Mouse (Mus musculus): Measurements from ENCODE around the gene Wdr18. TPM values are rescaled to one million over a fixed set of nuclear protein-coding genes. Genes with fewer than 3 reads are reported as not detected.

Gene Wdr18
- 6.9 TPM for polyA plus RNA-seq (2015; fragmentation: Illumina TruSeq; extraction: RNeasy Lipid Tissue Mini Kit (QIAGEN cat#74804); ENCODE audit: insufficient read depth, low read depth, low replicate concordance)

DNA sequence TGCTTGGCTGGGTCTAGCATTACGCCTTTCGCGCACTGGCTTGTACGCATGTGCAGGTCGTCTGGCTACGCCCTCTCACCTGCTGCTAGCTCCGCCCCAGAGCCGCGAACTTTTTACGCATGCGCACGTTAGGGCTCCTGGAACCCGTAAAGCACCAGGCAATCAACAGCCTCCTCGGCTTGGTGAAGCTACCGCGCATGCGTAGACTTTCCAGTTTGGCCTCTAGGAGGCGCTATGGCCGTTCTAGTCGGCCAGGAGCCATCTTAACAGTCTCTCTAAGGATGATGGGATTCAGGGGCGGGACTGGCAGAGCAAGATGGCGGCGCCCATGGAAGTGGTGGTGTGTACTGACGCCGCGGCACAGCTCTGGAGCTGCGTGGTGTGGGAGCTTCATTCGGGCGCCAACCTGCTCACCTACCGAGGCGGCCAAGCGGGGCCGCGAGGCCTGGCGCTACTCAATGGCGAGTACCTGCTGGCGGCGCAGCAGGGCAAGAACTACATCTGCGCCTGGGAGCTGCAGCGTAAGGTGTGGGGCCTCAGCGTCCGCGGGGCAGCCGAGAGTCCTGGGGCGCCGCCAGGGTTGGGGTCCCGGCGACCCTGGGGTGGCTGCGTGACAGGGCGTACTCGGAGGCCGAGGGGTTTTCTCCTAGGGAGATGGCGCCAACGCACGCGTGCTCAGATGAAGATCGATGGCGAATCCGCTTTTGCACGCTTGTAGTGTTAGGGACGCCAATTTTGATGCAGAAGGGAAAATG, at the start of gene Wdr18:
TSS of gene Wdr18 (plus strand) at position 306 of the 755 bp plus-strand sequence.

GRCm38 (mm10) chr10:79910556-79910955, 49.4 kb upstream of the Wdr18 start, which contains the start of gene Gm26602:
Gene Gm26602 (plus strand): TSS chr10:79910856.

GRCm38 (mm10) chr10:79916808-79917531, 43.0 kb upstream of the Wdr18 start, which contains the start of gene Kiss1r:
Gene Kiss1r (plus strand): TSS chr10:79916971.

DNA sequence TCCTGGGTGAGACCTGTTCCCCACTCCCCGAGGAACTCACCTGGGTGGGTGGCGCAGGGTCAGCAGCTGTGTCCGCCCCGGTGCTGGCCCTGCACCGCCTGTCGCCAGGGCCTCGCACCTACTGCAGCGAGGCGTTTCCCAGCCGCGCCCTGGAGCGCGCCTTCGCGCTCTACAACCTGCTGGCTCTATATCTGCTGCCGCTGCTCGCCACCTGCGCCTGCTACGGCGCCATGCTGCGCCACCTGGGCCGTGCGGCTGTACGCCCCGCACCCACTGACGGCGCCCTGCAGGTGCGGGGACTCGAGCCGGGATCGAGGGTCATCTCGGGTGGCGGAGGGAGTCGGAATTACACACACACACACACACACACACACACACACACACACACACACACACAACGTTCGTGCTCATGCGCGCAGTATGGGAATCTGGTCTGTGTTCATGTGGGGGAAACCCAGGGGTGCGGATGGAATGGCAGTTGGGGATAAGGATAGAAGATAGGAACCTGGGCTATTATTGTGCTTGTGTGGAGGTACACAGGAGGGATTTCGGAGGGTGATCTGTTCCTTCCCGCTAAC, 38.9 kb upstream of the Wdr18 start, which contains the start of gene R3hdm4:
TSS of gene R3hdm4 (minus strand) at position 251 of the 578 bp plus-strand sequence.

GRCm38 (mm10) chr10:79926491-79927323, 33.2 kb upstream of the Wdr18 start, which contains the start of gene Arid3a:
Gene Arid3a (plus strand): TSS chr10:79927043.

DNA sequence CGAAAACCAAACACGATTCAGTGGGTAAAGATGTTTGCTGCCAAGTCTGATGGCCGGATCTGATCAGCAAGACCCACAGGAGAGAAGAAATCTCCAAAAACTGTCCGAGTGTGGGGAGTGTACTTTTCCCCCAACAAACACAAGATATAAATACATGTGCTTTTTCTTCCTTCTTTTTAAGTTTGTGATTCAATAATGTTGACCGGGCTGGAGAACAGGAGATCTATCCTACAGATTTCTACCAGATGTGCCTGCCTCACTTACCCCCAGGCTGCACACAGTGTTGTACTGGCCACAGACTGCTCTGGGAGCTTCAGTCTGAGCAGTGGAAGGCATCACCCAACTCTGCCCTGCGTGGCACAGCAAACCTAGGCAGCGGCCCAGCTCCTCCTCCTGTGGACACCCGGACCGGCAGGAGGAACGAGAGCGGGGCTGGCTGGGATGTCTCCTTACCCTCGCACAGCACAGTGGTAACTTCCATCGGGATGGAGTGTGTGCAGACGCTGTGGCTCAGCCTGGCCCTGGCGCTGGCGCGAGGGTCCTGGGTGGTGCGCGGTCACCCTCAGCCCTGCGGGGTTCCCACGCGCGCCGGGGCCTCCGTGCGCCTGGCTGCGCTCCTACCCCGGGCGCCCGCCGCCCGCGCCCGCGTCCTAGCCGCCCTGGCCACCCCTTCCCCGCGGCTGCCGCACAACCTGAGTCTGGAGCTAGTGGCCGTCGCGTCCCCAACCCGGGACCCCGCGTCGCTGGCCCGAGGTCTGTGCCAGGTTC, 10.6 kb downstream of the Wdr18 start, which contains the start of gene Grin3b:
TSS of gene Grin3b (plus strand) at position 301 of the 768 bp plus-strand sequence.

GRCm38 (mm10) chr10:79984195-79984816, 24.4 kb downstream of the Wdr18 start, which contains the start of gene Tmem259:
Gene Tmem259 (minus strand): TSS chr10:79984330.

DNA sequence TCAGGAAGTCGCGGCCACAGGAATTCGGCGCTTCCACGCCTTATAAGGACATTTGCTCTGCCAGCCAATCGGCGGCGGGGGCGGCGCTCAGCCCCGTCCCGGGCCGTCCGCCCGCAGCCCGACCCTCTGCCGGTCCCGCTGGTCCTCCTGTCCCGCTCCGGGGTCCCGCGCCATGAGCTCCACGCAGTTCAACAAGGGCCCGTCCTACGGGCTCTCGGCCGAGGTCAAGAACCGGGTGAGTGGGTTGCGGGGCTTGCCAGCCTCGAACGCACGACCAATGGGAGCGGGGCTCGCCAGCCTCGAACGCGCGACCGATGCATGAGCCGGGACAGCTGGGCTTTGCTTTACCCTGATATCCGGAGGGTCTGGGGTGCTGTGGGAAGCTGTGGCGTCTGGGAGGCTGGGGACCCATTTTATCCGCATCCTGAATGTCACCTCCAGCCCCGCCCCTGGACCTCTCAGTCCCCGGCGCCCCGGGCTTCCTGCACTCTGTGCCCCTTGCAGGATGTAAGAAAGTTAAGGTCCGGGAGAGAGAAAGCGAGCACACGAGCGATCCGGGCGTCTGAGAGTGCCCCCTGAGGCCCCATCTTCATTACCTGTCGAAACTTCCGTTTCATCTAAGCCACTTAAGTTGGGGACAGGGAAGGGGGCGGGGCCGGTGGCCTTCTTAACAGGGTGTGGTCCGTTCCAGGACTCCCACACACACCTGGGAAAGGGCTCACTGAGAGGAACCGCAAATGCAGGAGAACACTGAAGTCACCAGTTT, 28.7 kb downstream of the Wdr18 start, which contains the start of gene Cnn2:
TSS of gene Cnn2 (plus strand) at position 79 of the 766 bp plus-strand sequence.

DNA sequence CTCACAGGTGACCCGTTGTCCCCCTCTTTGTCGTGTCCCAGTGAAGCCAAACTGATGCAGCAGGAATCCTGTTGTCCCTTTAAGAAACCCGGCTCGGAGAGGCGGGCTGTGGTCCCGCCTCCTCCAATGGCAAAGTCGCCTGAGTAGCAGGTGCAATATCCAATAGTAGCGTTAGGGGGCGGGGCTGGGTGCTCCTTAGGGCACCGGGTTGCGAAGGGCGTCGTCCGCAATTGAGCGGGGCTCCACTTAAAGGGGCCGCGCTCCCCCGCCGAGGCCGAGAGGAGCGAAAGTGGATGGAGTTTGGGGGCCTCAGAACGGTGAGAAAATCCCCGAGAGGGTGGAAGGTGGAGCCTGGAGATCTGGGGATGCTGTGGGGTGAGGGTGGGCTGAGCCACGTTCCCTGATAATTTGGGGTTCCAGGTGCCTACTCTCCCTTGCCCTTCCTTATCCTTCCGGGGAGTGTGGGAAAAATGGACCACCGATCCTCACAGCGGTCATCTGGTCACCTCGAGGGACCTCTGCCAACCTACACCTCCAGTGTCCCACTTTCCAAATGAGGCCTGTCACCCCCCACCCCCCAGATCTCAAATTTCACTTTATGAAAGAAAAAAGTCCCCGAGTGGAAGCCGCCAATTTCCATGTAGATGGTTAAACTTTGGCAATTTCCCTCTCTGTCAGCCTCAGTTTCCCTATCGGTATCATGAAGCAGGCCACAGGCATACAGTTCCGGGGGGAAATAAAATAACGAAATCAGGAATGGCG, 36.5 kb downstream of the Wdr18 start, which contains the start of gene Abca7:
TSS of gene Abca7 (plus strand) at position 223 of the 762 bp plus-strand sequence.

DNA sequence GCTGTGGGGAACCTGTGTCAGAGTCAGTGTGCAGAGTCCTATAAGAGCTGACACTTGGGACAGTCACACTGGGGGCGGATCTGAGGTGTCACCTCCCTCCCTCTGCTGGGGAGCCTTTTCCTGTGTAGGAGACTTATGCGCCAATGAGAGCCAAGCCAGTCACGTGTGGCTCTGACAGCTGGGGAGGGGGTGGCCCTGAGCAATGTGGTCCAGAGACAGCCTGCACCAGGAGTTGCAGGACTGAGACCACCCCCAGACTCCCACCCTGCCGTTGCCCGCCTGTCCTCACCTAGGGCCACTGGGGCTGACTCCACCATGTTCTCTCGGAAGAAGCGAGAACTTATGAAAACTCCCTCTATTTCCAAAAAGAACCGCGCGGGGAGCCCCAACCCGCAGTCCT, 56.6 kb downstream of the Wdr18 start, which contains the start of gene Arhgap45:
TSS of gene Arhgap45 (plus strand) at position 143 of the 400 bp plus-strand sequence.

Other genes with a start within 250 kb of the Wdr18 start
- gene Hcn2, start 243.5 kb upstream of the Wdr18 start, polyA plus RNA-seq (2015; fragmentation: Illumina TruSeq; extraction: RNeasy Lipid Tissue Mini Kit (QIAGEN cat#74804); ENCODE audit: insufficient read depth, low read depth, low replicate concordance): 0.83 TPM
- 29.7 TPM for gene Polrmt, start 213.6 kb upstream of the Wdr18 start, polyA plus RNA-seq (2015; fragmentation: Illumina TruSeq; extraction: RNeasy Lipid Tissue Mini Kit (QIAGEN cat#74804); ENCODE audit: insufficient read depth, low read depth, low replicate concordance)
- not detected for gene Fgf22, start 205.1 kb upstream of the Wdr18 start, polyA plus RNA-seq (2015; fragmentation: Illumina TruSeq; extraction: RNeasy Lipid Tissue Mini Kit (QIAGEN cat#74804); ENCODE audit: insufficient read depth, low read depth, low replicate concordance)
- gene Rnf126, start 193.2 kb upstream of the Wdr18 start, polyA plus RNA-seq (2015; fragmentation: Illumina TruSeq; extraction: RNeasy Lipid Tissue Mini Kit (QIAGEN cat#74804); ENCODE audit: insufficient read depth, low read depth, low replicate concordance): 22.3 TPM
- 7.2 TPM for gene Fstl3, start 182.9 kb upstream of the Wdr18 start, polyA plus RNA-seq (2015; fragmentation: Illumina TruSeq; extraction: RNeasy Lipid Tissue Mini Kit (QIAGEN cat#74804); ENCODE audit: insufficient read depth, low read depth, low replicate concordance)
- gene Prss57, start 169.2 kb upstream of the Wdr18 start, polyA plus RNA-seq (2015; fragmentation: Illumina TruSeq; extraction: RNeasy Lipid Tissue Mini Kit (QIAGEN cat#74804); ENCODE audit: insufficient read depth, low read depth, low replicate concordance): not detected
- gene Palm, start 166.6 kb upstream of the Wdr18 start, polyA plus RNA-seq (2015; fragmentation: Illumina TruSeq; extraction: RNeasy Lipid Tissue Mini Kit (QIAGEN cat#74804); ENCODE audit: insufficient read depth, low read depth, low replicate concordance): 13.2 TPM
- 1.3 TPM for gene Misp, start 139.2 kb upstream of the Wdr18 start, polyA plus RNA-seq (2015; fragmentation: Illumina TruSeq; extraction: RNeasy Lipid Tissue Mini Kit (QIAGEN cat#74804); ENCODE audit: insufficient read depth, low read depth, low replicate concordance)
- gene Ptbp1, start 105.7 kb upstream of the Wdr18 start, polyA plus RNA-seq (2015; fragmentation: Illumina TruSeq; extraction: RNeasy Lipid Tissue Mini Kit (QIAGEN cat#74804); ENCODE audit: insufficient read depth, low read depth, low replicate concordance): 39.5 TPM
- 1.1 TPM for gene Prtn3, start 85.7 kb upstream of the Wdr18 start, polyA plus RNA-seq (2015; fragmentation: Illumina TruSeq; extraction: RNeasy Lipid Tissue Mini Kit (QIAGEN cat#74804); ENCODE audit: insufficient read depth, low read depth, low replicate concordance)
- 2.6 TPM for gene Plppr3, start 85.5 kb upstream of the Wdr18 start, polyA plus RNA-seq (2015; fragmentation: Illumina TruSeq; extraction: RNeasy Lipid Tissue Mini Kit (QIAGEN cat#74804); ENCODE audit: insufficient read depth, low read depth, low replicate concordance)
- not detected for gene Elane, start 73.9 kb upstream of the Wdr18 start, polyA plus RNA-seq (2015; fragmentation: Illumina TruSeq; extraction: RNeasy Lipid Tissue Mini Kit (QIAGEN cat#74804); ENCODE audit: insufficient read depth, low read depth, low replicate concordance)
- 168 TPM for gene Cfd, start 69.3 kb upstream of the Wdr18 start, polyA plus RNA-seq (2015; fragmentation: Illumina TruSeq; extraction: RNeasy Lipid Tissue Mini Kit (QIAGEN cat#74804); ENCODE audit: insufficient read depth, low read depth, low replicate concordance)
- gene Med16, start 51.2 kb upstream of the Wdr18 start, polyA plus RNA-seq (2015; fragmentation: Illumina TruSeq; extraction: RNeasy Lipid Tissue Mini Kit (QIAGEN cat#74804); ENCODE audit: insufficient read depth, low read depth, low replicate concordance): 4.0 TPM
- gene Gm26602, start 49.3 kb upstream of the Wdr18 start, polyA plus RNA-seq (2015; fragmentation: Illumina TruSeq; extraction: RNeasy Lipid Tissue Mini Kit (QIAGEN cat#74804); ENCODE audit: insufficient read depth, low read depth, low replicate concordance): not detected
- gene Kiss1r, start 43.2 kb upstream of the Wdr18 start, polyA plus RNA-seq (2015; fragmentation: Illumina TruSeq; extraction: RNeasy Lipid Tissue Mini Kit (QIAGEN cat#74804); ENCODE audit: insufficient read depth, low read depth, low replicate concordance): not detected
- 19.0 TPM for gene R3hdm4, start 38.9 kb upstream of the Wdr18 start, polyA plus RNA-seq (2015; fragmentation: Illumina TruSeq; extraction: RNeasy Lipid Tissue Mini Kit (QIAGEN cat#74804); ENCODE audit: insufficient read depth, low read depth, low replicate concordance)
- 1.0 TPM for gene Arid3a, start 33.1 kb upstream of the Wdr18 start, polyA plus RNA-seq (2015; fragmentation: Illumina TruSeq; extraction: RNeasy Lipid Tissue Mini Kit (QIAGEN cat#74804); ENCODE audit: insufficient read depth, low read depth, low replicate concordance)
- gene Grin3b, start 10.6 kb downstream of the Wdr18 start, polyA plus RNA-seq (2015; fragmentation: Illumina TruSeq; extraction: RNeasy Lipid Tissue Mini Kit (QIAGEN cat#74804); ENCODE audit: insufficient read depth, low read depth, low replicate concordance): not detected
- gene Tmem259, start 24.2 kb downstream of the Wdr18 start, polyA plus RNA-seq (2015; fragmentation: Illumina TruSeq; extraction: RNeasy Lipid Tissue Mini Kit (QIAGEN cat#74804); ENCODE audit: insufficient read depth, low read depth, low replicate concordance): 36.8 TPM
- gene Cnn2, start 28.4 kb downstream of the Wdr18 start, polyA plus RNA-seq (2015; fragmentation: Illumina TruSeq; extraction: RNeasy Lipid Tissue Mini Kit (QIAGEN cat#74804); ENCODE audit: insufficient read depth, low read depth, low replicate concordance): 13.6 TPM
- gene Abca7, start 36.3 kb downstream of the Wdr18 start, polyA plus RNA-seq (2015; fragmentation: Illumina TruSeq; extraction: RNeasy Lipid Tissue Mini Kit (QIAGEN cat#74804); ENCODE audit: insufficient read depth, low read depth, low replicate concordance): 6.0 TPM
- gene Arhgap45, start 56.5 kb downstream of the Wdr18 start, polyA plus RNA-seq (2015; fragmentation: Illumina TruSeq; extraction: RNeasy Lipid Tissue Mini Kit (QIAGEN cat#74804); ENCODE audit: insufficient read depth, low read depth, low replicate concordance): 4.5 TPM
- gene Polr2e, start 79.6 kb downstream of the Wdr18 start, polyA plus RNA-seq (2015; fragmentation: Illumina TruSeq; extraction: RNeasy Lipid Tissue Mini Kit (QIAGEN cat#74804); ENCODE audit: insufficient read depth, low read depth, low replicate concordance): 33.6 TPM
- gene Gpx4, start 87.0 kb downstream of the Wdr18 start, polyA plus RNA-seq (2015; fragmentation: Illumina TruSeq; extraction: RNeasy Lipid Tissue Mini Kit (QIAGEN cat#74804); ENCODE audit: insufficient read depth, low read depth, low replicate concordance): 266 TPM
- gene Sbno2, start 145.4 kb downstream of the Wdr18 start, polyA plus RNA-seq (2015; fragmentation: Illumina TruSeq; extraction: RNeasy Lipid Tissue Mini Kit (QIAGEN cat#74804); ENCODE audit: insufficient read depth, low read depth, low replicate concordance): 6.5 TPM
- 77.4 TPM for gene Stk11, start 155.7 kb downstream of the Wdr18 start, polyA plus RNA-seq (2015; fragmentation: Illumina TruSeq; extraction: RNeasy Lipid Tissue Mini Kit (QIAGEN cat#74804); ENCODE audit: insufficient read depth, low read depth, low replicate concordance)
- 84.2 TPM for gene Atp5d, start 178.5 kb downstream of the Wdr18 start, polyA plus RNA-seq (2015; fragmentation: Illumina TruSeq; extraction: RNeasy Lipid Tissue Mini Kit (QIAGEN cat#74804); ENCODE audit: insufficient read depth, low read depth, low replicate concordance)
- gene Cbarp, start 180.7 kb downstream of the Wdr18 start, polyA plus RNA-seq (2015; fragmentation: Illumina TruSeq; extraction: RNeasy Lipid Tissue Mini Kit (QIAGEN cat#74804); ENCODE audit: insufficient read depth, low read depth, low replicate concordance): 5.9 TPM
- 10.8 TPM for gene Midn, start 188.1 kb downstream of the Wdr18 start, polyA plus RNA-seq (2015; fragmentation: Illumina TruSeq; extraction: RNeasy Lipid Tissue Mini Kit (QIAGEN cat#74804); ENCODE audit: insufficient read depth, low read depth, low replicate concordance)
- 33.4 TPM for gene Cirbp, start 205.8 kb downstream of the Wdr18 start, polyA plus RNA-seq (2015; fragmentation: Illumina TruSeq; extraction: RNeasy Lipid Tissue Mini Kit (QIAGEN cat#74804); ENCODE audit: insufficient read depth, low read depth, low replicate concordance)
- 7.2 TPM for gene 1600002K03Rik, start 212.8 kb downstream of the Wdr18 start, polyA plus RNA-seq (2015; fragmentation: Illumina TruSeq; extraction: RNeasy Lipid Tissue Mini Kit (QIAGEN cat#74804); ENCODE audit: insufficient read depth, low read depth, low replicate concordance)
- gene Efna2, start 219.3 kb downstream of the Wdr18 start, polyA plus RNA-seq (2015; fragmentation: Illumina TruSeq; extraction: RNeasy Lipid Tissue Mini Kit (QIAGEN cat#74804); ENCODE audit: insufficient read depth, low read depth, low replicate concordance): 0.50 TPM

Measured in pancreas, adult 10 weeks (tissue).